Mouse (Mus musculus) E14TG2a.4 (cell line): ENCODE data around the gene Prss38.

Experiments used
- H3K27me3 ChIP-seq: 2 replicates; pipeline ENCODE4 v1.6.1; 2014; ENCODE audit warnings: low read length, control low read depth; ENCODE audit not compliant: insufficient read depth
- H3K36me3 ChIP-seq: 2 replicates; pipeline ENCODE4 v1.6.1; 2014; ENCODE audit warnings: low read length, control low read depth; ENCODE audit not compliant: insufficient read depth
- H3K4me1 ChIP-seq: replicated peaks from 2 replicates; pipeline ENCODE4 v1.6.1; 2014; ENCODE audit warnings: low read depth, low read length, control low read depth
- H3K4me3 ChIP-seq: replicated peaks from 2 replicates; pipeline ENCODE4 v1.5.1; 2014; ENCODE audit warnings: mild to moderate bottlenecking, low read length
- H3K9me3 ChIP-seq: 2 replicates; pipeline ENCODE4 v1.6.1; 2014; ENCODE audit warnings: low read length, control low read depth
- CTCF ChIP-seq: conservative IDR thresholded peaks from 2 replicates; pipeline ENCODE4 v1.5.1; 2014; ENCODE audit warnings: low read length
- NANOG ChIP-seq: IDR thresholded peaks from 2 replicates; pipeline ENCODE4 v1.6.1; 2014; ENCODE audit warnings: borderline replicate concordance, low read length, mixed read lengths
- POU5F1 ChIP-seq: IDR thresholded peaks from 2 replicates; pipeline ENCODE4 v1.6.1; 2014; ENCODE audit warnings: low read length, borderline replicate concordance

Gene Prss38

GRCm38 (mm10) chr11:59405761-59406160 lies 30.3 kb upstream of the Prss38 start:
- H3K27me3 ChIP-seq: no peaks in the 10 kb centered on the region
- H3K9me3 ChIP-seq: no peaks in the 10 kb centered on the region
- peaks cover 71% of the 10 kb centered on the region for H3K36me3 ChIP-seq
- no peak overlapping the region for H3K4me3 ChIP-seq
- H3K4me1 ChIP-seq: peaks cover 7% of the 10 kb centered on the region
- no peak for TF ChIP-seq CTCF
- no peak for TF ChIP-seq NANOG
- no peak for TF ChIP-seq POU5F1

GRCm38 (mm10) chr11:59400876-59401275 lies 25.4 kb upstream of the Prss38 start:
- H3K4me1 ChIP-seq: peaks cover 36% of the 10 kb centered on the region
- 0 out of 2 replicates have a peak, but pooled peaks cover 8% of the 10 kb centered on the region for H3K27me3 ChIP-seq
- peaks cover 25% of the 10 kb centered on the region for H3K36me3 ChIP-seq
- no peak for TF ChIP-seq POU5F1
- TF ChIP-seq CTCF: no peak
- TF ChIP-seq NANOG: no peak
- H3K9me3 ChIP-seq: no peaks in the 10 kb centered on the region
- no peak overlapping the region for H3K4me3 ChIP-seq

GRCm38 (mm10) chr11:59399830-59400229 lies 24.4 kb upstream of the Prss38 start:
- Histone ChIP-seq H3K27me3 (0 out of 2 replicates have a peak, but pooled peaks cover 8% of the 10 kb centered on the region), H3K4me1 (peaks cover 36% of the 10 kb centered on the region), H3K4me3 (no peak overlapping the region), H3K9me3 (no peaks in the 10 kb centered on the region), H3K36me3 (peaks cover 16% of the 10 kb centered on the region)
- no peak for TF ChIP-seq POU5F1
- TF ChIP-seq NANOG: no peak
- TF ChIP-seq CTCF: no peak

DNA sequence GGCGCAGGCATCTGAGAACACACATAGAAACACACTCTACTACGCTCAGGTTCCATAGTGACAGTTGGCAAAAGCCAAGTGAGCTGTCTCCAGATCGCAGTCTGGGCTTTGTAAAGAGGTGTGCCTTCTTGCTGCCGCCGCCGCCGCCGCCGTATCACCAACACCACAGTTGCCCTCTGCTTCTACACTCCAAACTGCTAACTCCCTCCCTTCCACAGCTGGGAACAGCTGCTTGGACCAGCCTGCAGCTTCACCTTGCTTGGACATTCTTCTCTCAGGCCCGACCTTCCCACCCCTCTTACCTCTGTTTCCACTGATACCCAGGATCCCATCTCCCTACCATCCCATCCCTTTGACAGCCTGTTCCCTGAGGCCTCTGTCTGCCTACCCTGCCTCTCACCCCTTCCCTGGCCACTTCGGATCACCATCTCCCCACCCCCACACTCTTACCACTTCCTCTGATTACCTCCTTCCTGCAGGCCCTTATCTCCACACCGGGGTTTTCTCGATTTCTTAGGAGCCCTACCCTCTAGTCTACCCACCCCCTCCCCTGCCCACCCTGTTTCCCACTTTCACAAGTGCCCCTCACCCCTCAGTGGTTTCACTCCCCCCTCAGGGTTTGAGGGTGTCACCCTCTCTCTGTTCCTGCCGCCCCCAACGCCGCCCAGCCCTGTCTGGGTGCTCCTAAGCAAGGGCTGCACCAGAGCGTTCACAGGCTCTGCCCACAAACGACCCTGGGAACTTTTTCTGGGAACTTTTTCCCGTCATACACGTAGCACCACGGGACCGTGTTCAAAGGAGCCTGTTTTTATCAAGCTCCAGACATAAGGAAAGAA lies 22.3 kb upstream of the Prss38 start:
- 0 out of 2 replicates have a peak, but pooled peaks cover 8% of the 10 kb centered on the region for H3K27me3 ChIP-seq
- no peak for TF ChIP-seq NANOG
- TF ChIP-seq CTCF: no peak
- TF ChIP-seq POU5F1: no peak
- no peak overlapping the region for H3K4me3 ChIP-seq
- H3K36me3 ChIP-seq: peaks cover 5% of the 10 kb centered on the region
- peaks cover 42% of the 10 kb centered on the region for H3K4me1 ChIP-seq
- H3K9me3 ChIP-seq: no peaks in the 10 kb centered on the region

- TF ChIP-seq NANOG (no peak), CTCF (no peak)
Measured at GRCm38 (mm10) chr11:59394451-59394850, 19.0 kb upstream of the Prss38 start.

GRCm38 (mm10) chr11:59393591-59393990 lies 18.1 kb upstream of the Prss38 start:
- H3K4me3 ChIP-seq: no peak overlapping the region
- 0 out of 2 replicates have a peak, but pooled peaks cover 8% of the 10 kb centered on the region for H3K27me3 ChIP-seq
- no peaks in the 10 kb centered on the region for H3K36me3 ChIP-seq
- TF ChIP-seq NANOG (no peak), POU5F1 (no peak), CTCF (no peak)
- H3K4me1 ChIP-seq: peaks cover 20% of the 10 kb centered on the region
- H3K9me3 ChIP-seq: no peaks in the 10 kb centered on the region

More at GRCm38 (mm10) chr11:59394451-59394850, 19.0 kb upstream of the Prss38 start:
- Histone ChIP-seq H3K27me3 (0 out of 2 replicates have a peak, but pooled peaks cover 8% of the 10 kb centered on the region), H3K4me1 (peaks cover 23% of the 10 kb centered on the region), H3K9me3 (no peaks in the 10 kb centered on the region), H3K36me3 (no peaks in the 10 kb centered on the region), H3K4me3 (no peak overlapping the region)

GRCm38 (mm10) chr11:59392300-59392699 lies 16.8 kb upstream of the Prss38 start:
- no peaks in the 10 kb centered on the region for H3K36me3 ChIP-seq
- TF ChIP-seq CTCF: no peak
- no peak for TF ChIP-seq NANOG
- 0 out of 2 replicates have a peak, but pooled peaks cover 8% of the 10 kb centered on the region for H3K27me3 ChIP-seq
- no peaks in the 10 kb centered on the region for H3K9me3 ChIP-seq
- H3K4me1 ChIP-seq: peaks cover 9% of the 10 kb centered on the region
- no peak overlapping the region for H3K4me3 ChIP-seq

GRCm38 (mm10) chr11:59390470-59390869 lies 15.0 kb upstream of the Prss38 start:
- Histone ChIP-seq H3K27me3 (0 out of 2 replicates have a peak, but pooled peaks cover 2% of the 10 kb centered on the region), H3K4me1 (peaks cover 11% of the 10 kb centered on the region), H3K9me3 (no peaks in the 10 kb centered on the region), H3K4me3 (no peak overlapping the region), H3K36me3 (no peaks in the 10 kb centered on the region)
- TF ChIP-seq POU5F1 (no peak), CTCF (no peak), NANOG (no peak)

- no peak for TF ChIP-seq CTCF
- TF ChIP-seq POU5F1: no peak
- no peak for TF ChIP-seq NANOG
- Histone ChIP-seq H3K9me3 (no peaks in the 10 kb centered on the region), H3K27me3 (0 out of 2 replicates have a peak, but pooled peaks cover 2% of the 10 kb centered on the region), H3K36me3 (no peaks in the 10 kb centered on the region), H3K4me3 (no peak overlapping the region), H3K4me1 (peaks cover 20% of the 10 kb centered on the region)
Measured at GRCm38 (mm10) chr11:59389617-59390016, 14.2 kb upstream of the Prss38 start.
